11 mouse cellular contexts compared by ENCODE assay signal in the genomic region with DNA sequence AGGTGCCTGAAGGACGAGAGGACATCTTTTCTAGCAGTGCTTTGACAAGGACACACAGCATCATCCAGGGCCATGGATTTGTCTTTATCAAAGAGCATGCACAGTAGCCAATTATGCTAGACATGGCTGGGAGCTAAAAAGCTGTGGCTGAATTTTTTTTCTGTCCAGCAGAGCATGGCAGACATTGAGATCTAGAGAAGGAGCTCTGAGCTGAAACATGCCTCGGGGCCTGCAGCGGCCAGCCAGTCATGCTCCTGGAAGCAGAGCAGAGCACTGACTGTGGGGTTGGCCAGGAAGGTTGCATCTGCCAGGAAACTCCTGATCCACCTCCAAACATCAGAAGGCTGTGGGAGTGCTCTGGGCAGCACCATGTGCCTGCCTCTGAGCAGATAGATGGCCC.
"Had no signal": no experiment of that assay in that cellular context is flagged by ENCODE, and none has a peak within 500 bp of the region (broad histone marks: within the 10 kb centered on the region; RNA-seq: fewer than 3 reads in every experiment).

No protein-coding gene starts in this region.

- H3K4me3 ChIP-seq: kidney, embryonic 15.5 days; limb, embryonic 15.5 days; liver, embryonic 12.5 days; neural tube, embryonic 13.5 days had no signal

- H3K36me3 ChIP-seq: kidney, embryonic 15.5 days; limb, embryonic 15.5 days; liver, embryonic 12.5 days; neural tube, embryonic 13.5 days had no signal

- H3K9me3 ChIP-seq: kidney, embryonic 15.5 days; limb, embryonic 15.5 days; liver, embryonic 12.5 days; neural tube, embryonic 13.5 days had no signal

- H3K4me2 ChIP-seq: kidney, embryonic 15.5 days; limb, embryonic 15.5 days; liver, embryonic 12.5 days; lung, embryonic 14.5 days; midbrain, embryonic 11.5 days; neural tube, embryonic 13.5 days had no signal

- ATAC-seq: liver, embryonic 12.5 days had no signal

- H3K27me3 ChIP-seq: kidney, embryonic 15.5 days; limb, embryonic 15.5 days; liver, embryonic 12.5 days; neural tube, embryonic 13.5 days had no signal

- H3K4me1 ChIP-seq: kidney, embryonic 15.5 days; liver, embryonic 12.5 days had no signal

- DNase-seq: kidney, adult 2 months; kidney, postnatal 14 days; lung, embryonic 14.5 days; lung, postnatal 10 days; lung, postnatal 4 days had no signal

- H3K27ac ChIP-seq: kidney, embryonic 15.5 days; limb, embryonic 15.5 days; liver, embryonic 12.5 days; neural tube, embryonic 13.5 days; stomach, postnatal 0 days had no signal

- H3K9ac ChIP-seq: kidney, embryonic 15.5 days; limb, embryonic 15.5 days; liver, embryonic 12.5 days; lung, embryonic 14.5 days; neural tube, embryonic 13.5 days had no signal
